Mouse (Mus musculus): ENCODE data around the gene R3hdm2. TPM values are rescaled to one million over a fixed set of nuclear protein-coding genes. Genes with fewer than 3 reads are reported as not detected.

R3hdm2 gene
- total RNA-seq (2021), result 100 to 1,000 TPM; 158 to 165 TPM

DNA sequence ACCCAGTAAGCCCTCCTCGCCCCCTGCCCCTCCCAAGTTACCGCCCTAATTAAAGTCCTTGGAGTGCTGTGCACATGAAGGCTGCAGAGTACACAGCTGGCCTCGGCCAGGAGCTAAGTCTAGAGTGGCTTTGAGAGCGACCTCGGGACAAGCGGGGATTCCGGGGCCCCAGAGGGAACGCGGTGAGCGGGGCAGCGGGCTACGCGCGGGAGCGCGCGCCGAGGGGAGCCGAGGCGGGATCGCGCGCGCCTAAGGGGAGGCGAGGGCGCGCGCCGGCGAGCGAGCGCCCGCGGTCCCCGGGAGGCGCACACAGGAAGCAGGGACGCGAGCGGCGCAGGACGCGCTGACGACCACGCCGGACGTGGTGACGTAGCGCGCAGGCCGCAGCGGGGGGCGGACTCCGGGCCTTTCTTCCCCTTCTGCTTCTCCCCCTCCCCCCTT, at the start of gene R3hdm2:
TSS of gene R3hdm2 (plus strand) at position 77 of the 441 bp plus-strand sequence.
- peak; percentile 98 for DNase-seq
- intact Hi-C loops (cut with DNase I), result loop anchor here (5.0 kb wide), 1 partner anchor 37 kb away; no protein-coding TSS in a partner anchor

DNA sequence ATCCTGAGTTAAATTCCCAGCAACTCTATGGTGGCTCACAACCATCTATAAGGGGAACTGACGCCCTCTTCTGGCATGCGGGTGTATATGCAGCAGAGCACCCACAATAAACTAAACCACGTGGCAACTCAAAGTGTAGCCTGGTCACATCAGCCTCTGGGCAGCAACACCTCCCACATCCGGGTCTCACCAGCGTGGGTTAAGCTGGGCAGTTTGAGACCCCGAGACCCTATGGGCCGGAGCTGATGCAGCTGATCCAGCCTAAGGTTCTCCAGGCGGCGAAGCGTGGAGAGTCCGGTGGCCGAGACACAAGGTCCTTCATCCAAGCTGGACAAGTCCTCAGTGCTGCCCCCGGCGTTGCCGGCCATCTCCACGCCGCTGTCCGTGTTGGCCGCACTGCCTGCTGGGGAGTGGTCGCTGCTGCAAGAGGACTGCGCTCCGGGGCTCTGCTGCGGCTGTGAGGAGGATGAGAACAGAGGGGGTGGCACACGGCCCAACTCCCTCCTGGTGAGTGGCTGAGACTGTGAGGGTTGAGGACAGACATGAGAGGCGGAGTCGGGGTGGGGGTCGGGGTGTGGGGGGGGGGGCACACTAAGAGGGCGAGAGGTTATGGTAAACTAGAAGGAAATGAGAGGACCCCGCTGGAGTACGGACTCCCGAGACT, 47.8 kb upstream of the R3hdm2 start:
- intact Hi-C loops (cut with DNase I), result loop anchor here (10.0 kb wide), 1 partner anchor 202 kb away; the partner anchor contains the start of gene Nxph4
- no peak for DNase-seq

DNA sequence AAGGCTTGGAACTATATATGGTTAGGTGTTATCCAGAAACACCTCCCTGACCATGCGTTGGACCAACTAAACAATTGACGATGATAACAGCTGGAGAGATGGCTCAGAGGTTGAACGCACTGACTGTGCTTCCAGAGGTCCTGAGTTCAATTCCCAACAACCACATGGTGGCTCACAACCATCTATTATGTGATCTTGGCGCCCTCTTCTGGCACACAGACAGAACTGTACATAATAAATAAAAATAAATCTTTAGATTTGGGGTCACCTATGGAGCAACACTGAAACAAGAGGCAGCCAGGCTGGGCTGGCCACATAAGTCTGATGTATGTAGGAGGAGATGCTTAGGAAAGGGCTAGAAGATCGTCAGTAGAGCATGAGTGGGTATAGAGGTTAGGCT, 47.0 kb upstream of the R3hdm2 start:
- intact Hi-C loops (cut with DNase I), result loop anchor here (10.0 kb wide), 1 partner anchor 202 kb away; the partner anchor contains the start of gene Nxph4
- DNase-seq, result no peak

DNA sequence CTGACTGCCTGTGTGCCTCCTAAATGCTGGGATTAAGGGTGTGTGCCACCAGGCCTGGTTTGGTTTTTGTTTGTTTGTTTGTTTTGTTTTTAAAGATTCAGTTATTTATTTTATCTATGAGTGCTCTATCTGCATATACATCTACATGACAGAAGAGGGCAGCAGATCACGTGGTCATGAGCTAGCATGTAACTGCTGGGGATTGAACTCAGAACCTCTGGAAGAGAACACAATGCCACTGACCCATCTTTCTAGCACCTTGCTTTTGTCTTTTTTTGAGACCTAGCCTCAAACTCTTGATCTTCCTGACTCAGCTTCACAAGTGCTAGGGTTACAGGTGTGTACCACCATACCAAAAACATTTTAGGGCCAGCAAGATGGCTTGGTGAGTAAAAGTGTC, 44.9 kb upstream of the R3hdm2 start:
- intact Hi-C loops (cut with DNase I), result loop anchor here (10.0 kb wide), 1 partner anchor 200 kb away; the partner anchor contains the start of gene Nxph4
- no peak for DNase-seq

DNA sequence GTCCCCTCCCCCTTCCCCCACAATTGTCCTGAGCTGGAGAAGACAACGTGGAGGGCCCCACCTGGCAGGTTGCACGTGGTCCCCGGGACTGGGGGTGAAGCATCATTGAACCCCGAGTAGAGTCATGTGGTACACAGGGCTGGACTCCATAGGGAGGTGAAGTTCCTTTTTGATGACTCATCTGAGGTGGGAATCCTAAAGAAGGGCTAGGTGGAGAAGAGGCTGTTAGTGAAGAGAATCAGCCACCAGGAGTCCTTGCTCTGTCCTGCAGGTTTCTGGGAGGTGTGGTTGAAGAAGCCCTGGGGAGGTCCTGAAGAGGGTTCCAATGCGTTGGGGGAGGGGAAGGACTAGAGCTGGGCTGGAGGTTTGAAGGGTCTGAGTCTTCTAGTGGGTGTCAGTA, 43.2 kb upstream of the R3hdm2 start:
- DNase-seq, result no peak
- intact Hi-C loops (cut with DNase I), result loop anchor here (10.0 kb wide), 1 partner anchor 198 kb away; the partner anchor contains the start of gene Nxph4

DNA sequence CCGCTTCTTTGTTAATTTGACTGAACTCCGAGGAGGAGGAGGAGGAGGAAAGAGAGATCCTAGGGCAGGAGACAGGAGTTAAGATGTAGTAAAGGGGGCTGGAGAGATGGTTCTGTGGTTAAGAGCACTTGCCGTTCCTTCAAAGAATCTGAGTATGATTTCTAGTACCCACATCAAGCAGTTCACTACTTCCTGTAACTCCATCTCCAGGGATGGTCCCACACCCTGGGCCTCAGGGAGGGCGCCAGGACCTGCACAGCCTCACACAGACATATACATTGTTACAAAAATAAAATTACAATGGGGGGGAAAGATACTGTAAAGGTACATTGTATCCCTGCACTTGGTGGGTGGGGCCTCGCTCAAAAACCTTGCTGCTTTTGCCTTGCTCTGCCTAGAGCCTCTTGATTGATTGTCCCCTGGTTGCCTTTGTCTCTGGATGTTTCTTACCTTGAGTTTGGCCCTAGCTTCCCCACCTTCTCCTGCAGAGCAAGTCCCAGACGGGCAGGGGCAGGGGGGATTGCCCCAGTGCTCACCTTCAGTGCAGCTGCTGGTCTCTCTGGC, 42.5 kb upstream of the R3hdm2 start:
- no peak for DNase-seq
- intact Hi-C loops (cut with DNase I), result loop anchor here (10.0 kb wide), 1 partner anchor 197 kb away; the partner anchor contains the start of gene Nxph4

DNA sequence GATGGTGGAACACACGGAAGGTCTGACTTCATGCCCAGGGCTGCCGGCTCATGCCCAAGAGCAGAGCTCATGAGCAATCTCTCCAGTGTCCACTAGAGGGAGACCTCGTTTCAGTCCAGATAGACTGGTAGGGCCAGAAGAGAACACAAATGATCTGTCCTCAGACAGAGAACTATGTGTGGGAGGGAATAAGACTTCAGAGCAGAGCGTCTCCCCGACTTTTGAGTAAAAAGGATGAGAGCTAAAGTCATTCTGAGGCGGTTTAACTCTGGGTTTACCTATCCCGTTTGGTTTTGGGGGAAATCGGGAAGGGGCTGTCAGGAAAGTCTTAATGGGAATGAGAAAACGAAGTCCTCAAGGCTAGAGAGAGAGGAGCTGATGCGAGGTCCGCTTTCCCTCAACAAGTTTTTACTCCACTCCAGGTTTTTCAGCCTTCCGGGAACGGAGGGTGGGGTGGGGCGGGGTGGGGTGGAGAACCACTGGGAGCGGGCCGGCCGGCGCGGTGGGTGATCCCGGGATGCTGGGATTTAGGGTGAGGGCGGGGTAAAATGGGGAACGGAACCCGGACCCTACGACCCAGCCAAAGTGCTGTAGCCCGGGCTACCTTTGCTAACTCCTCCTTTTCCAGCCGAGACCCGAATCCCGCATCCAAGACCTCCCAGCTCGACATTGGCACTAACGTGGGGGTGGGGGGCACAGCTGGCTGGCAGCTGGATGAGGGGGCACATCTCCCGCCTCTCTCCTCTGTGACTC, 41.0 kb upstream of the R3hdm2 start:
- peak; percentile 89 for DNase-seq

DNA sequence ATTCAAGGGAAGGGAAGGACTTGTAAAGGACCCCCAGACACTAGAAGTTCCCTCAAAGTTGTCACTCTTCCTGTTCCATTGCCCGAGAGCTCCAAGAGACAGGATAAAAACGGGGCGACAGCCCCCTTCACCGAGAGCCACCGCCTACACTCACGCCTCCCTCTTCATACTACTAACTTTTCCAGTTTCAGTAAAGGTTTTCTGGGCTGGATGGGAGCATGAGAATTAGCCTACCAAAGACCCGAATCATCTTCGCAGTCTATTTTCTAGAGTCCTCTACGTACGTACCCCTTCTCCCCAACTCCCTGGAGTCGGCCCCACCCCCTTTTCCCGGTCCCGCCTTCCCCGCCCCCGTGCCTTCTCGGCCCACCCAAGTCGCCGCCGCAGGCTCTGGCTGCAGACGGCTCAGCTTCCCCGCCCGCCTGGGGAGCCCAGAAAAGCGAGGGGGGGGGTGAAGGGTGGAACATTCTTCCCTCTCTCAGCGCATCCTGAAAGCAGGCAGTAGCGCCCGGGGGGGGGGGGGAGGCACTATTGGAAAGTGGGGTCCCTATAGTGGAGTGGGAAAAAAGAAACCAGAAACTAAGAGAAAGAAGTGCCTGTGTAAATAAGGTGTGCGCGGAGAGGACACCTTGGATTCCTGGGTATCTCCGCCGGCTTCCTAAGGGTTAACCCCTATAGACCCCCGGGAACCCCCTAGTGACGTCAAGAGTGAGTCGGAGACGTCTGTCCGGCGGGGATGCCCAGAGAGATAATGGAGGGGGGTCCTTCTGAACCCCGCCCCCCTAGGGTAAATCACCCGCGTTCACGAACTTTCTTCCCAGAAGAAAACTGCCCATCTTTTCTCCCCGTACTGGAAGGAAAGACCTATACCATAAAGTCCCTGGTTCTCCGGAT, 40.2 kb upstream of the R3hdm2 start:
- DNase-seq, result peak; percentile 85
- intact Hi-C loops (cut with DNase I), result loop anchor here (10.0 kb wide), 1 partner anchor 195 kb away; the partner anchor contains the start of gene Nxph4

More for the DNA sequence above, 41.0 kb upstream of the R3hdm2 start:
- intact Hi-C loops (cut with DNase I), result loop anchor here (10.0 kb wide), 1 partner anchor 196 kb away; the partner anchor contains the start of gene Nxph4

DNA sequence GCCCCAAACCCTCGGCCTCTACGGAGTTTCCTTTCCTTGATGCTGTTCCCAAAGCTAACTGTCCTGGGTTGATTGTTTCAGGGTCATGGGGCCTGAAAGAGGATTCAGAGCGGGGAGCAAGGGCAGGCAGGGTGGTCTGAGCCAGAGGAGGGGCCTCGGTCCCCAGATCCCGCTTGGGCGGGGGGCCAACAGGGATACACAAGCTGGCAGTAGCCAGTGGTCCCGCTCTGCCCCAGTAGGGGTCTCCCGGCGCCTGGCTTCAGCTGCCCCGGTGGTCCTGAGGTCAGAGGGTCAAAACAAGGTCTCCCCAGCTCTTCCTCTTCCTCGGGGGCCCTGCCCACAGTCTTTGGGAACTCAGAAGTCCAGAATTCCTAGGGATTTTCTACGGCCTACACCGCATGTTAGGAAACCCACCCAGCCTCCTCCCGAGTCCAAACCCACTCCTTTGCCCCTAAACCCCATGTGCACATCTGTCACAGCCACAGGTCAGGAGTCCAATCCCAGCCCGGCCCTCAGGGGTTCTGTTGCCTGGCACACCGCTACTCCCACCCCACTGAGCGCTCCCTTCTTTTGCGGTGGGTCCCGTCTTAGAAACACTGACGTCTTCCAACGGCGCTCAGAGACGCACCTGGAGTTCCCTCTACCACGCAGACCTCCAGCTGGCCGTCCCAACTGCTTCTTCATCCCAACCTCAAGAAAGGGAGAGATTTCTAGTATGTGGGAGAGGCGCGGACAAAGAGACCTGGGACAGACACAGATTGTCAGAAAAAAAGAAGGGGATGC, 39.4 kb upstream of the R3hdm2 start:
- intact Hi-C loops (cut with DNase I), result no loop called here

DNA sequence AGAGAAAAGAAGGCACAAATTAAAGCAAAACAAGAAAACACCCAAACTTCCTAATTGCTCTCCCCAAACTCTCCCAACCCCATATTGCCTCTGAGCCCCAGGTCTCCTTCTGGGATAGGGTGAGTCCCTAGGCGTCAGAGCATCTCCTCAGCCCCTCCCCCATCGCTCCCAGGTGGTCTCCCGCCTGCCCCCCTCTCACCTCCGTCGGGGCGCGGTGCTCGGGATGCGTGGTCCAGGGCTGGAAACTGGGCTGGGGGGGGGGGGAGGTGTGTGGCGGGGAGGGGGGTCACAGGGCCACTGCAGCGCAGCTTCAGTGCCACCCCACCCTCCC, 38.8 kb upstream of the R3hdm2 start:
- DNase-seq, result no peak
- intact Hi-C loops (cut with DNase I), result no loop called here

More for the DNA sequence above, 39.4 kb upstream of the R3hdm2 start:
- DNase-seq, result peak; percentile 81

DNA sequence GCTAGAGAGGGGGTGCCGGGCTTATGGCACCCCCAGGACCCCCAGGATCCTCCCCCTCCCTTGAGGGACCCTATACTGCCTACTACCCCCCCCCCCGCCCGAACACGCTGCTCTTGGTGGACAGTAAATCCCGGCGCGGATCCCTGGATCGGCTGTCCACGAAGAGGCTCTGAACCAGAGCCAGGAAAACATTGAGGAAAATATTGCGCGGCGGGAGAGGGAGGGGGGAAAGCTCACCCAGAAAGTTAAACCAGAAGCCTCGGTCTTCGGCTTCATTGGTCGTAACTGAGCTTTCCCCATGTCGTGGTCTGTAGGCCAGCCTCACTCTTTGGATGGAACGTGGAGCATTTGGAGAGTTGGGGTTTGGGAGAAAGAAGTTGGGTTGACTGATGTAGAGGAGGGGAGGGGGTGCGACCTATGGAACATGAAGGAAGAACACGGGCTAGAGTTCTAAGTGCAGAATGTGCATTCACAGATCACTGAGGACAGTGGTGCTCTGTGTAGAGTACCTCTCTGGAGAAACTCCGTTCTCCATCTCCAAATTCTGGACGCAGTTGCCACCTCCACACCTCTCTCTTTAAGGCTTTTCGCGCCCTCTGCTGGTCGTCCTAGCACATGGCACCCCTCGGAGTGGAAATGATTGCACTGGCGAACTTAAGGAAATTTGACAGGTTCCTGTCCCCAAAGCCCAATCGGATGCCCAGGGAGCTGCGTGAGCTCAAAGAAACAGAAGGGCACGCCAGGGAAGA, 38.1 kb upstream of the R3hdm2 start, which contains the start of gene Gli1:
TSS of gene Gli1 (minus strand) at position 84 of the 749 bp plus-strand sequence.
- intact Hi-C loops (cut with DNase I), result no loop called here
- peak; percentile 87 for DNase-seq

DNA sequence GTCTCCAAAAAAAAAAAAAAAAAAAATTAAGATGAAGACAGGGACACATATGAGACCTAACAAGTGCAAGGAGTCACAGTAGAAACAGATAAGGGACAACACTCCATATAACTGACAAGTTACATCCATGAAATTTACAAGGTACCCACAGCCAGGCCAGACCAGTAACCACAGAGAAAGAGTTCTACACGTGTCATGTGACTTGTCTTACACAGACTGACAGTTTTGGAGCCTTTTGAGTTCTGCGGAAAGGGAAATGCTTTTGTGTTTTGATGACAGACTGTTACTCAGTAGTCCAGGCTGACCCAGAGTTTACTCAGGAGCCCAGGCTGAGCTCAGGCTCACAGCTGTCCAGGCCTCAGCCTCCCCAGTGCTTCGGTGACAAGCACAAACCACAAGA, 37.1 kb upstream of the R3hdm2 start:
- intact Hi-C loops (cut with DNase I), result no loop called here
- DNase-seq, result no peak

DNA sequence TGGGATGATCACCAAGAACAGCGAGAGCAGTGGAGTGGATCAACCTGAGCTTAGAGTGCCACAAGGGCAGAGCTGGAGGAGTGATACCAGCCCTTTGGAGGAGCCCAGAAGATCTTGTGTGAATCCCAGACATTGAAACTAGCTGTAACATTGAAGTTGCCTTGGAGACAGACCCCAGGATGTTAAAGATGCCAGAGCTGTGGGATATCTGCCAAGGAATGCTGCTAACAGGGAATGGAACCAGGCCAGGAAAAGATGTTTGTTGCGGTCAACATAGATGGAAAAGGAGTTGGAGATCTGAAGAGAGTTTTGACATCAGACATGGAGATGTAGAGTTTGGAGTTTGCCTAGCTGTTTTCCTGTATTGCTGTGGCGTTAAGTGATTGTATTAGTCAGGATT, 34.0 kb upstream of the R3hdm2 start:
- no peak for DNase-seq
- intact Hi-C loops (cut with DNase I), result no loop called here

DNA sequence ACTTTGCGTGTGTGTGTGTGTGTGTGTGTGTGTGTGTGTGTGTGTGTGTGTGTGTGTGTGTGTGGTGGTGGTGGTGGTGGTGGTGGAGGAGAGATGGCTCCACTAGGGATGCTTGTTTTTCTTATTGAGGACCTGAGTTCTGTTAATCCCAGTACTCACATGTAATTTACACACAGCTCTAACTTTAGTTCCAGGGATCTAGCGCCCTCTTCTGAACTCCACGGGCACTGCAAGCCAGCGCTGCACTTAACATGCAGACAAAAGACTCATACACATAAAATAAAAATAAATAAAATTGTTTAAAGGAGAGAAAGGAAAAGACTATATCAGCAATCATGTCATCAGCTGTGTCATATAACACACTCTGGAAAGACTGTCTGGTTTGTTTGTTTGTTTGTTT, 31.2 kb upstream of the R3hdm2 start:
- no peak for DNase-seq
- intact Hi-C loops (cut with DNase I), result no loop called here

DNA sequence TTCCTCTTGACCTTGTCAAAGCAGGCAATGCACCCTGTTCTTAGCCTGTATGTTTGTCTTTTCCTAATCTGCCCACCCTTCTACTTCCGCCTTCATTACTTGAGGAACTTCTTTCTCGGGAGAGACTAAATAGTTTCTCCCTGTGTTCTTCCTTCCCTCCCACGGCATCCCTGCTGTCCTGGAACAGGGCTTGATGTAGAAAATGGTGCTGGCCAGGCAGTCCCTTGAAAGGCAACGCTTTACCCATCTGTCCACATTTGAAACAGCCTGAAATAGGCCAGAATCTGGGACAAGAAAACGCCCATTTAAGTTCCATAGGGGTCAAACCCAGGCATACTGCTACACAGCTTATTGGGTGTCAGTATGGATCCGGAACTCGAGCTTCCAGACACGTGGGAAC, 30.3 kb upstream of the R3hdm2 start:
- DNase-seq, result no peak
- intact Hi-C loops (cut with DNase I), result no loop called here

DNA sequence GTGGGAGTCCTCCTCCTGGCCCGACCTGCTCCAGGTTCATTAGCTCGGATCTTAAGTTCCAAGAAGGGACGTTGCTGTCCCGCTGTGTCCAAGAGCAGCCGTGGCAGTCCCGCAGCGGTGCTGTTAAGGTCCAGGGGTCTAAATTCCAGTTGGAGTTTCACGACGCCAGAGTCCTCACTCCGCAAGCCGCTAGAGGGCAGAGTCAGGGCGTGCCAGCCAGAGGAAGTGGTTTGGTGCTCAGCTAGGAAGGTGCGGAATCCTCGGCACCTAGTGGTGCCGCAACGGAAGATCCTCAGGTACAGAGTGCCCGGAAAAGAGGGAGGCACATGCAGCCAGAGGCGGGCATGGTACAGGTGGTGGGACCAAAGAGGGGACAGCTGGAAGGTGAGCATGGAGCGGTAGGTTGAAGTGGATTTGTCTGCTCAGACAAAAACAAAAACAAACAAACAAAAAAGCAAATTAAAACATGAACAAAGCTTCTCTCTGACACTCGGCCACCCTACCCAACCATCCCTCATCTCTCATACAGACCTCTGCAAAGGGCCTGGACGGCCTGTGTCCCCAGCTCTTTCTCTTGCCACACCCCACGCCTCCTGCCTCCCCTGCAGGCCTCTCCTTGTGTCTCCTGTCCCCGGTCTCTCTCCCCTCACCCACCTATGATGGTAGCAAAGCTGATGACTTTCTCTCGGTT, 29.4 kb upstream of the R3hdm2 start:
- DNase-seq, result peak; percentile 64
- intact Hi-C loops (cut with DNase I), result no loop called here

DNA sequence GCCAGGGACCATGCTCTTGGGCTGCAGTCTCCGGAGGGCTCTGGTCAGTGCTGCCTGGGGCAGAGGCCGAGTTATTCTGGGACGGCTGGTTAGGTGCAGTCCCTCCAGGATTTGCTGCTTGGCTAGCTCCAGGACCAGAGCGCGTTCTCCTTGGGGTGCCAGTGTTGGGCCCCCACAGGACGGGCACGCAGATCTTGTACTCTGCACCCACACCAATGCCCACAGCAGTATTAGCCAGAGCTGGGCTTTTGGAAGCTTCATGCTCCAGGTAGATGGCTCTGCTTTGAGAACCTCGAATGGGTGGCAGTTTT, 28.9 kb upstream of the R3hdm2 start:
- intact Hi-C loops (cut with DNase I), result no loop called here
- no peak for DNase-seq

DNA sequence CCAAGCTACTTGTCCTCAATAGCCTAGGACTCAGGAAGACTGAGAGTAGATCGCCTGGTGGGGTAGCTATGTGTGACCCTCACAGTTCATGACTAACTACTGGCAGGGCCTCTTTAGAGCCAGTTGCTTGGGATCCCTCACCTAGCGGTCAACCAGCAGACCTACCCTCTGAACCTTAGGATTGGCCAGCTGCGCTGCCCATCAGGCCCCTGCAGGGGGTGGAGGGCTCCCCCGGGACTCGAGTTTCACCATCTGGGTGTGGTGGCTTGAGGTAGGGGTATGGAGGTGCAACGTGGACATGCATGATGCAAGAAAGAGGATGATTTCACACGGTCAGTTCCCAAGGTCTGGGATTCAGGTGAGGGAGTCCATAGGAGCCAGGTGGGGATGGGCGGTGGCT, 28.4 kb upstream of the R3hdm2 start:
- intact Hi-C loops (cut with DNase I), result no loop called here
- no peak for DNase-seq
